Mouse (Mus musculus) left cerebral cortex, postnatal 14 days (tissue): Measurements from ENCODE around the gene Izumo1. TPM values are rescaled to one million over a fixed set of nuclear protein-coding genes. Genes with fewer than 3 reads are reported as not detected.

Experiments
- DNase-seq, 2 experiments: peaks; one replicate each; pipeline ENCODE4 v3.0.0; 2021 to 2022; ENCODE audit warnings: low spot score in 2 of 2, mixed read lengths in 1 of 2
- intact Hi-C: fragments of 180-260 bp; cut with DNase I; formaldehyde crosslinking; loops from one replicate; pipeline ENCODE4 v1.15.1; 2025
- total RNA-seq, 2 experiments: library from RNA; stranded (reverse); gene quantifications; 2 replicates each; pipeline ENCODE4 v1.2.3; 2021

The Izumo1 gene
- total RNA-seq, 2 experiments from 2014 or later = 0.26 TPM; not detected in 1

- intact Hi-C loops = loop anchor here (10.0 kb wide), 1 partner anchor 63 kb away; no protein-coding TSS in a partner anchor
- DNase-seq = peak; percentile 57 to 60
Measured at GRCm38 (mm10) chr7:45667761-45668160, 46.1 kb downstream of the Izumo1 start.

DNA sequence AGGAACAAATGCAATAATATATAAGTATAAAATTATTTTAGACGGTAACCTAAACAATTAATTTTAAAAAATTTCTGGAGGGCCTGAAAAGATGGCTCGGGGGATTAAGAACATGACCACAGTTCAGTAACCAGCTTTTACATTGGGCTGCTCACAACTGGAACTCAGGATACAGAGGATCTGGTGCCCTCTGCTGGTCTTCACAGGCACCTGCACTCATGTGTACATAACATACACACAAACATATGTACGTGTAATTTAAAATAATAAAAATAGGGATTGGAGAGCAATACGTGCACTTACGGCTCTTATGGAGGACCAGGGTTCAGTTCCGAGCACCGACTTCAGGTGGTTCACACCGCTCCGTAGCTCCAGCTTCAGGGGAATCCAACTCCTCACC, 47.3 kb downstream of the Izumo1 start:
- intact Hi-C loops = loop anchor here (10.0 kb wide), 1 partner anchor 64 kb away; no protein-coding TSS in a partner anchor
- DNase-seq = no peak

DNA sequence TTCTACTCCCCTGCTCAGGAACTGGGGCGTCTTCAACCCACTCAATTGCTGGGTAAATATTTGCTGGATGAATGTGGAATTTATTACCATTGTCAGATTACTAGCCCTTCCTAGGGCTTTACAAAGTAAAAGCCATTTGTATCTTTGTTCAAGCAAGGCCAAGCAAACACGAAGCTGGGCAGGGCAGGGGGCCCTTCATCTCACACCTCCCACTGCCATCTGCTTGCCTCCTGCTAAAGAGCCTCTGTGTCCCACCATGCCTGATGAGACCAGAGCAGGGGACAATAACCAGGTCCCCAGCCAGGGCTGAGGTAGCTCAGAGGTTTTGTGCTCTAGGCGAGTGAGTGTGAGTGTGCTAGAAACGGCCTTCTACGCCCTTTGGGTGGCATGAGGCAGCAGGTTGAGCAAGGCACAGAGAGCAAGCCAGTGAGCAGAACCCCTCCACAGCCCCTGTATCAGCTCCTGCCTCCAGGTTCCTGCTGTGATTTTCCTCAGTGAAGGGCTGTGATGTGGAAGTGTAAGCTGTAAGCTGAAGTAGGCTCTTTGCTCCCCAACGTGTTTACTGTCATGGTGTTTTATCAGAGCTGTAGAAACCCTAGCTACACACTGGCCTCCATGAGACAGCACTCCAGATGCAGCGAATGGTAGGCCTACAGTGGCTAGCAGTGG, 56.1 kb downstream of the Izumo1 start:
- intact Hi-C loops = no loop called here
- no peak for DNase-seq

Other genes with a start within 250 kb of the Izumo1 start
- gene Snrnp70, start 226.1 kb upstream of the Izumo1 start, total RNA-seq = 100 to 1,000 TPM; 373 to 398 TPM
- under 1 TPM in 1 of 2 experiments, not detected in 1; 0.15 TPM for gene Kcna7, start 216.2 kb upstream of the Izumo1 start, total RNA-seq
- not detected for gene Ntf5, start 208.1 kb upstream of the Izumo1 start, total RNA-seq
- not detected for gene Lhb, start 201.0 kb upstream of the Izumo1 start, total RNA-seq
- gene Gys1, start 187.0 kb upstream of the Izumo1 start, total RNA-seq = 10 to 100 TPM; 14.4 to 16.3 TPM
- 10 to 100 TPM; 32.1 to 35.6 TPM for gene Ruvbl2, start 183.7 kb upstream of the Izumo1 start, total RNA-seq
- gene Ftl1, start 161.9 kb upstream of the Izumo1 start, total RNA-seq = 100 to 1,000 TPM; 287 to 302 TPM
- gene Bax, start 154.9 kb upstream of the Izumo1 start, total RNA-seq = 10 to 100 TPM; 75.0 to 81.0 TPM
- not detected for gene Tulp2, start 139.9 kb upstream of the Izumo1 start, total RNA-seq
- gene Gm45808, start 135.0 kb upstream of the Izumo1 start, total RNA-seq = 1 to 10 TPM in 1 of 2 experiments, under 1 TPM in 1; 0.88 to 1.7 TPM
- 1 to 10 TPM; 2.8 to 2.9 TPM for gene Dhdh, start 133.0 kb upstream of the Izumo1 start, total RNA-seq
- gene Nucb1, start 111.4 kb upstream of the Izumo1 start, total RNA-seq = 100 to 1,000 TPM; 109 to 110 TPM
- gene Ppp1r15a, start 95.5 kb upstream of the Izumo1 start, total RNA-seq = 10 to 100 TPM; 24.2 to 33.3 TPM
- 1 to 10 TPM; 1.0 to 2.4 TPM for gene Plekha4, start 95.5 kb upstream of the Izumo1 start, total RNA-seq
- gene Hsd17b14, start 66.9 kb upstream of the Izumo1 start, total RNA-seq = not detected
- 10 to 100 TPM; 22.6 to 25.2 TPM for gene Bcat2, start 51.7 kb upstream of the Izumo1 start, total RNA-seq
- gene Fgf21, start 6.3 kb upstream of the Izumo1 start, total RNA-seq = not detected
- gene Fut1, start 4.5 kb upstream of the Izumo1 start, total RNA-seq = not detected
- gene Rasip1, start 5.7 kb downstream of the Izumo1 start, total RNA-seq = 10 to 100 TPM; 11.2 to 11.3 TPM
- 1 to 10 TPM; 2.2 to 2.6 TPM for gene Mamstr, start 18.2 kb downstream of the Izumo1 start, total RNA-seq
- gene Fut2, start 44.6 kb downstream of the Izumo1 start, total RNA-seq = under 1 TPM; 0.19 to 0.46 TPM
- gene Ntn5, start 62.2 kb downstream of the Izumo1 start, total RNA-seq = 1 to 10 TPM in 1 of 2 experiments, under 1 TPM in 1; 0.91 to 1.5 TPM
- under 1 TPM; 0.20 to 0.30 TPM for gene Sec1, start 72.6 kb downstream of the Izumo1 start, total RNA-seq
- gene Car11, start 78.0 kb downstream of the Izumo1 start, total RNA-seq = 100 to 1,000 TPM; 168 to 172 TPM
- 10 to 100 TPM; 68.7 to 83.5 TPM for gene Dbp, start 83.3 kb downstream of the Izumo1 start, total RNA-seq
- gene Rpl18, start 93.6 kb downstream of the Izumo1 start, total RNA-seq = 100 to 1,000 TPM; 369 to 389 TPM
- gene Sphk2, start 96.2 kb downstream of the Izumo1 start, total RNA-seq = 10 to 100 TPM; 28.8 to 32.7 TPM
- gene Fam83e, start 99.4 kb downstream of the Izumo1 start, total RNA-seq = under 1 TPM; 0.24 to 0.34 TPM
- gene Spaca4, start 104.0 kb downstream of the Izumo1 start, total RNA-seq = not detected
- 100 to 1,000 TPM; 261 to 275 TPM for gene Lmtk3, start 161.9 kb downstream of the Izumo1 start, total RNA-seq
- gene Sult2b1, start 162.9 kb downstream of the Izumo1 start, total RNA-seq = 10 to 100 TPM in 1 of 2 experiments, 1 to 10 TPM in 1; 10.0 to 13.0 TPM
- 100 to 1,000 TPM; 227 to 229 TPM for gene Cyth2, start 192.8 kb downstream of the Izumo1 start, total RNA-seq
- gene Kcnj14, start 203.0 kb downstream of the Izumo1 start, total RNA-seq = 1 to 10 TPM; 1.8 to 1.9 TPM
- gene Grwd1, start 209.1 kb downstream of the Izumo1 start, total RNA-seq = 10 to 100 TPM; 21.0 to 22.2 TPM